Mouse (Mus musculus) lung, postnatal 4 days (tissue): ENCODE data around the gene Sp4.

Experiments
- DNase-seq, 2 experiments: peaks; one replicate each; pipeline ENCODE4 v3.0.0; 2021

Gene Sp4

GRCm38 (mm10) chr12:118263878-118264277 lies 37.4 kb downstream of the Sp4 start:
- no peak for DNase-seq

GRCm38 (mm10) chr12:118255292-118255782 lies 45.9 kb downstream of the Sp4 start:
- no peak for DNase-seq

- DNase-seq, result no peak
Observed at GRCm38 (mm10) chr12:118221182-118221581, 80.1 kb downstream of the Sp4 start.

- no peak for DNase-seq
Observed at GRCm38 (mm10) chr12:118220062-118220461, 81.2 kb downstream of the Sp4 start.

- DNase-seq, result no peak
Observed at GRCm38 (mm10) chr12:118212163-118212562, 89.1 kb downstream of the Sp4 start.

GRCm38 (mm10) chr12:118198386-118199093 lies 102.7 kb downstream of the Sp4 start, which contains the start of gene Dnah11:
Gene Dnah11 (minus strand): TSS chr12:118199043.
- DNase-seq, result peak; percentile 75 to 80

- no peak for DNase-seq
Observed at GRCm38 (mm10) chr12:118196583-118196982, 104.7 kb downstream of the Sp4 start.

- no peak for DNase-seq
Observed at GRCm38 (mm10) chr12:118189535-118189934, 111.7 kb downstream of the Sp4 start.

- DNase-seq, result no peak
Observed at GRCm38 (mm10) chr12:118187663-118188062, 113.6 kb downstream of the Sp4 start.

- DNase-seq, result no peak
Observed at GRCm38 (mm10) chr12:118186881-118187489, 114.3 kb downstream of the Sp4 start.

- DNase-seq, result no peak
Observed at GRCm38 (mm10) chr12:118186120-118186880, 114.9 kb downstream of the Sp4 start.
